Mouse (Mus musculus) adrenal gland, postnatal 25 days (tissue): ENCODE measurements around the gene Prickle3. TPM values are rescaled to one million over a fixed set of nuclear protein-coding genes. Genes with fewer than 3 reads are reported as not detected.
"Not testable (repeated sequence)": the region's sequence is repeated elsewhere in the genome, so short reads cannot be mapped to it uniquely, and the experiment has no call there.

Source experiments
- DNase-seq: peaks from one replicate; pipeline ENCODE4 v3.0.0; 2021; ENCODE audit warnings: mixed read lengths
- total RNA-seq: library from RNA; stranded (reverse); gene quantifications from 2 replicates; pipeline ENCODE4 v1.2.3, GENCODE M21; 2021

Prickle3 gene
- total RNA-seq, 1 experiment from 2014 or later: 20.0 TPM

DNA sequence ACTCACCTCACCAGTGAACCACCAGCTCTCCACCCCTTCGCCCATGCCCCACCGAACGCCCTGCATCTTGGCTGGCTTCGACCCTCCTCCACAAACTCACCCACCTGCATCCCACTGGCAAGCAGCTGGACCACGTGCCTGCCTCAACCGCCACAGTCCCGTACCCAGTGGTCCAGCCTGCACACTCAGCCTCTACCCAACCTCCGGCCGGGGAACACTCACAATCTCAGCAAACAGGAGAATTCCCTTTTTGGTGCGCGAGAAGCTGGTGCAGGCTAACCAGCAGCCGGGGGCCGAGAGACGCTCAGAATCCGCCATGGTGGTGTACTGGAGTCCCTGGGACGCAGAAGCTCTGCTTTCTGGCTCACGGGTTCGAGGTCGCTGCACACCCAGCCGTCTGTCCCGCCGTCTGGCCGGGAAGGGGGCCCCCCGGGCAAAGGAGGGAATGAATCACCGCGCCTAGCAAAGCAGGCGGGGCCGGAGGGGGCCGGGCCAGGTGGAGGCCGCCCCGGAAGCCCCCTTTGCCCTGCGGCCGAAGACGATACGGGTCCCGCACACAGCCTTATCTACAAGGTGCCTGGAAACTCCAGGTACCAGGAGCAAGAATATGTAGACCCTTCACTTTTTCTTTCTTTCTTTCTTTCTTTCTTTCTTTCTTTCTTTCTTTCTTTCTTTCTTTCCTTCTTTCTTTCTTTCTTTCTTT lies 14.0 kb downstream of the Prickle3 start, which contains the start of gene Plp2:
Gene Plp2 (minus strand): TSS at position 470 of the 703 bp plus-strand sequence.
- DNase-seq: peak; percentile 69

DNA sequence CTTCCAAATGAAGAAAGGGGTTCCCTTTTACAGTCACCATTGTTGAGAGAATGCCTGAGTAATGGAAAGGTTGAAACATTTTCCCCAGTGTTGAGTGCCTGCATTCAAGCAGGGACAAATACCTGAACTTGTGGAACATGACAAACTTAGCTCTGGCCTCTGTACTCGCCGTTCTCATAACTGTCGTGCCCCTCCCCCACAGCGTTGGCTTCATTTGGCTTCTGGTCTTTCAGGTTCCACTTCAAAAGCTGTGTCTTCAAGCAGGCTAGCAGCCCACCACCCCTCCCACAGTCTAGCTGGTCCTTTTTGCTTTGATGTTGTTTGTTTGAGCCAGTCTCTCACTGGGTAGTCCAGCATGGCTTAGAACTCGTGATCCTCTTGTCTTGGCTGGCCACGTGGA lies 15.7 kb downstream of the Prickle3 start:
- DNase-seq: no peak

DNA sequence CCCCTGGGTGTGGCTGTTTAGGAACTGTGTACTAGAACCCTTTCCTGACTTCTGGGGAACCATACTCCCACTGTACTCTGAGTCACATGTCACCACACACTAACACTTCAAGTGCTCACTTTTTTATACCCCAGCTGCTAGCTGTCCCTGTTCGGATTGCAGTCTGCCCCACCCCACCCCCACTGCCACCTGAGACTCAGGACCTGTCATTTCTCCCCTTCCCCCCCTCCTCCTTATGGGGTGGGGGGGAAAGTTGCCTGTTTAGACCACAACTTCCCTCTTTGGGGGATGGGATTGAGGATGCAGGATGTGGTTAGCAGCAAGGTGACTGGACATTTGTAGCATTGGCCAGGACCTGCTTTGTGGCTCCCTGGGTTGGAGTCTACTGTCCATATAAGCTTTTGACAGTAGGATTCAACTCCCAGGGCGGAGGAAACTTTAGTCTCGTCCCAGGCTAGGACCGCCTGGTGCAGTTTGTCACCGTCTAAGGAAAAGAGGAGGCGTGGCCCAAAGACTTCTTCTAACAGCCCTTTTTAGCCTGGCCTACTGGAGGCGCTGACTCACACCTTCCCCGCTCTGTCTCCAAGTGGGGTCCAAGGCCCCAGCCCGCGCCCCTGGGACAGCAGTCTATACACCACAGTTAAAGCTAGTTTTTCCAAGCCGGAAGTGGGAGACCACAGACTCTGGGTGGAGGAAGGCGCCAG lies 16.7 kb downstream of the Prickle3 start:
- DNase-seq: no peak

DNA sequence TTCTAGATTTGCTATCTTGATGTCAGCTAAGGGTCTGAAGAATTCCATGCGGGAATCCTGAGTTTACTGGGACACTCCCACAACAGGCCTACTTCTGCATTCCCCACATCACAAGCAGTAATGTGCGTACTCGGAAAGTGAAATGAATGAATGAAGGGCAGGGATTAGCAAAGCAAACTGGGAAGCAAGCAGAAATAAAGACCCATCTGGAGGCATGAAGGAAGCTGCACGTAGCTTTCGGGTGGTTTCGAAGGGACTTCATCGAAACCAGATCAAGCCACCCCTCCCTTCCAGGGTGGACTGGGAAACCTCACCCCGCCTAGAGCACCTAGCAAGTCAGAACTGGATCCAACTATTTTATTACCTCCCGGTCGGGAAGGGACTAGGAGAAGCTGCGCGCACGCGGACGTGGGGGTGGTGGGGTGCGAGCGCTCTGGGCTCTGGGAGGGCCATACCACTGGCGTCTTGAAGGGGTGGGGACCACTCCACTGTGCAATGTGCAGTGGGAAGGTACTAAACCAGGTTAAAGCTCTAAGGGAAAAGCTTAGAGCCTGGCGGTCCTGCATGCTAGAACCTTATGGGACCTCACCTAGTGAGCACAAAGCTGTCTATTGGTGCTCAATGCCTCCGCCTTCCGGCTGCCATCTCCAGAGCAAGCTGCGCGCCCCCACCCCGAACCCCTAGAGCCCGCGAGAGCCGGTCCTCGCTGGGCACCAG lies 17.4 kb downstream of the Prickle3 start:
- DNase-seq: no peak

DNA sequence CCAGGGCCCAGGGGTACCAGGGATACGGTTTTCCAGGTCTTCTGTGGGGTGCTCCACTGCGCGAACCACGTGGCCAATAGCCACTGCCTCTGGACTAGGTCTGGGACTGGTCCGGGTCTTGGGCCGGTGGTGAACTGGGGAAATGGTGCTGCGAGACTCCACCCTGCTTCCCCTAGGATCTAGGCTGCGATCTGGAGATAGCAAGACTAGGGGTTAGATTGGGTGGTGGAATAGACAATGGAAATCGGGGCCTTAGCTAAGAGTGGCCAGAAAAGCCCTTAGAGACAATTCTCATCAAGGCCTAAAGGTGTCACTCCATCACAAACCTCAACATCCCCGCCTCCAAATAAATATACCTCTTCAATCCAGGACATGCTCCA lies 17.9 kb downstream of the Prickle3 start:
- no peak for DNase-seq

- no peak for DNase-seq
These were observed 21.9 kb downstream of the Prickle3 start for GRCm38 (mm10) chrX:7678986-7679385.

DNA sequence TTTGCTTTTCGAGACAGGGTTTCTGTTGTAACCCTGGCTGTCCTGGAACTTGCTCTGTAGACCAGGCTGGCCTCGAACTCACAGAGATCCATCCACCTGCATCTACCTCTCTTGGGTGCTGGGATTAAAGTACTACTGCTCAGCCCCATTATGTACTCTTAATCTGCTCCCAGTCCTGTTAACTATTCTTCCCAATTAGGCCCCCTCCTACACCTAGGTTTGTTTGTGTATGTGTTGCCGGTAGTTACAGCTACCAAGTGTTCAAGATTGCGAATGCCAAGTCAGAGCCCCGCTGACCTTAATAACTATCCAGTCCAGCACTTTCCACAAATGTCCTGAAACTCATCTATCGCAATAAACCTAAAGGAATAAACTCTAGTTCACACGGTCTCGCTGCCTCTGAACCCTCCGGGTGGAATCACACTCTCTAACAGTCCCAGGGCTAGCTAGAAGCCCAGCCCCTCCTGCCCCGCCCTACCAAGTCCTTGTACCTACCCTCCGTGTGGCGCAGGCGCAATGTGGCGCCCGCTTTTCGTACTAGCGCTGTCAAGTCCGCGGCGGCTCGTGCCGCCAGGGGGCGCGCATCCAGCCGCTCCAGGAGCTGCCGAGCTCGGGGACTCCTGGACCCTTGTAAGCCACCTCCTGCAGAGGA lies 22.5 kb downstream of the Prickle3 start:
- peak; percentile 91 for DNase-seq

DNA sequence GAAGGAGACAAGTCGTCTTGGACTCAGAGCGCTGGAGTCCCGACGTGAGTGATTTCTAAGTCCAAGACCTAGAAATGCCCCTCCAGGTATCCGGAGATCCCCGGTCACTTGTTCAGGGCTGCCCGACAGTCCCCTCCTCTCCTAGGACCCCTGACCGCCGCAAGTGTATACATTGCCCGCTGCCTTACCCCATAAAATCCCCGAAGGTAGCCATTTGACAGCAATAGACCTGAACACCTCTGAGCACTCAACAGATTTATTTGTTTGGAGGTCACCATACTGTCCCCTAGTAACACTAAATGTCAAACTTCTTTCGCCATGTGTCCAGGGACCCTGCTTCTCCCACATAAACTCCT lies 23.0 kb downstream of the Prickle3 start:
- no peak for DNase-seq

DNA sequence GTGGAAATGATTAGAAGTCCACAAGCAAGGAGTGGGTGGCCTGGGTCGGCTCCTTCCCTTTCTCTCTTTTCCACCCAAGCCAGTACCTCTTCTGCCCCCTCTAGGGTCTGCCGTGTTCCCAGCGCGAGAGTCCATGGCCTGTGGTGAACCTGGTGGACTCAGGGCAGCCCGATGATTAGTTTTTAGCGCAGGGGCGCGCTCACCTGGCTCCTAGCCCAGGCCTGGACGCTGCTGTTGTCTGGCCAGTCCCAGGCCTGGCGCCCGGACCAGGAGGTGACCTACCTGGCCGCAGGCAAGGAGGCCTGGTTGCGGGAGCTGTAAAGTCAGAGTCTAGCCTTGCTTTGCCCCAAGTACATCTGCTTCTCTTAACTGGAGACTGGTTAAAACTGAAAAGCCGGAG lies 23.8 kb downstream of the Prickle3 start, which contains the start of gene Magix:
Gene Magix (minus strand): TSS at position 388 of the 400 bp plus-strand sequence.
- DNase-seq: no peak

GRCm38 (mm10) chrX:7688321-7688720 lies 31.3 kb downstream of the Prickle3 start:
- no peak for DNase-seq

DNA sequence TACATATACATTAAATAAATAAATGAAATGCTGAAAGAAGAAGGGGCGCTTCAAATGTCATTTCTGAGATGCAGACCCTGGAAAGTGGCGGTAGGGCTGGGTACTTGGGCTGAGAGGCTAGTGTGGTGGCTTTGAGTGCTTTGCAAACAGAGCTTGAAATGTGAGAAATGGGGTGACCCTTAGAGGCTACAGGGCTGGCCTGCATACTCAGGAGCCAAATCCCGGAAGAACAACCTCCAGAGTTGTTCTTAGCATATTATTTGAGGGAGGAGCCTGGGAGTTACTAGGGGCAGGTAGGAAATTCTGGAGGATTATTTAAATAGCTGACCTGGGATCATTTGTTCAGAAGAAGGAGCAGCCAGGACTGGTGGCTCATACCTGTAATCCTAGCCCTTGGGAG lies 33.4 kb downstream of the Prickle3 start:
- no peak for DNase-seq

- peak; percentile 9 for DNase-seq
These were observed 35.8 kb downstream of the Prickle3 start for GRCm38 (mm10) chrX:7692862-7693261.

- DNase-seq: no peak
These were observed 39.5 kb downstream of the Prickle3 start for GRCm38 (mm10) chrX:7696520-7696919.

DNA sequence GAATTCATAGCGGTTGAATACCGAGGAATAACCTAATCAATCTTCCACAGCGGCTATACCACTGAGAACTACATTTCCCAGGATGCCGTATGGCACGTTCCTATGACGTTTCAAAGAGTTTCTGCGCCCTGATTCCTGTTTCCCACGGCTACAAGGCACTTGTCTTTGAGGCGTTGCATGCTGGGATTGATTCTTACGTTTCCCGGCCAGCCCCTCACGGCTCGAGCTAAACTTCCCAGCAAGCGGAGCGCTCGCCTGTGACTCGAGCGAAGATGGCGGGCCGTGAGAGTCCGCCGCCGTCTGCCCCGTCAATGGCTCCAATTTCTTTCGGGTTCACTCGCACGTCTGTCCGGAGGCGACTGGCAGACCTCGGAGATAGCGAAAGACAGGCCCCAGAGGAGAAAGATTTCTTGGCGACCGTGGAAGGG lies 39.9 kb downstream of the Prickle3 start, which contains the start of gene Gpkow:
Gene Gpkow (plus strand): TSS at position 178 of the 428 bp plus-strand sequence.
- peak; percentile 66 for DNase-seq

DNA sequence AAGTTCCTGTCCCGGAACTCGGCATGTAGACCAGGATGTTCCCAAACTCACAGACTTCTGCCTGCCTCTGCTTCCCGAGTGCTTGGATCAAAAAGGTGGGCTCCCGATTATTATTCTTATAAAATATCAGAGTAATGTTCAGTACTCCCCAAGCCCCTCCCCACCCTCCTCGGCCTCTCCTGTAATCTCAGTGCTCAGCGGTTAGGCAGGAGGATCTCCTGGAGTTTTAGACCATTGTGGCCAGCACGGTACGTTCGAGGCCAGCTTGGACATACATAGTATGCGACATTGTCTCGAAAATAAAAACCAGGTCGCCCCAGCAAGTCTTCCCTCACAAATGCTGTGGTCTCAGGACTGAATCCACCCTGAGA lies 56.7 kb downstream of the Prickle3 start:
- DNase-seq: not testable (repeated sequence)

- peak; percentile 83 for DNase-seq
These were observed 57.3 kb downstream of the Prickle3 start, which contains the start of gene Wdr45 for GRCm38 (mm10) chrX:7714135-7714899. Gene Wdr45, plus strand, starts transcription at chrX:7714333.

DNA sequence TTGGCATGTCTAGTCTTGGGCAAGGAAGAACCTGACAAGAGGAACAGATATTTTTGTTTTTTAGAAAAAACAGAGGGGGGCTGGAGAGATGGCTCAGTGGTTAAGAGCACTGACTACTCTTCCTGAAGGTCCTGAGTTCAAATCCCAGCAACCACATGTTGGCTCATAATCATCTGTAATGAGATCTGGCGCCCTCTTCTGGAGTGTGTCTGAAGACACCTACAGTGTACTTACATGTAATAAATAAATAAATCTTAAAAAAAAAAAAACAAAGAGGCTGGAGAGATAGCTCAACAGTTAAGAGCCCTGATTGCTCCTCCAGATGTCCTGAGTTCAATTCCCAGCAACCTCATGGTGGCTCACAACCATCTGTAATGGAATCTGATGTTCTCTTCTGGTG lies 59.0 kb downstream of the Prickle3 start:
- DNase-seq: not testable (repeated sequence)
